Comparison of ENCODE assay signal across 20 mouse cellular contexts in genomic region chr9:57577144-57577849, GRCm38 (mm10). TPM values are rescaled to one million over a fixed set of nuclear protein-coding genes. Genes with fewer than 3 reads are reported as not detected.
A peak's percentile ranks its signal among the peaks of the same experiment; 100 is the strongest.
DNase-seq lines count a peak whose midpoint lies in the region; ATAC-seq and TF ChIP-seq lines count a peak whose summit lies in the region.
"Had no signal": no experiment of that assay in that cellular context is flagged by ENCODE, and none has a peak within 500 bp of the region (broad histone marks: within the 10 kb centered on the region; RNA-seq: fewer than 3 reads in every experiment).

No protein-coding gene starts in this region.

- H3K9ac ChIP-seq in heart, embryonic 12.5 days = no peak overlapping the region
- H3K9ac ChIP-seq in liver, embryonic 14.5 days (replicated peaks) = peak overlapping the region; percentile 36
- H3K9ac ChIP-seq in stomach, postnatal 0 days (ENCODE audit: low read length) = no peak overlapping the region
- H3K9ac ChIP-seq in kidney, embryonic 14.5 days (ENCODE audit: low read depth, low read length) = no peak overlapping the region
- H3K9ac ChIP-seq in midbrain, embryonic 16.5 days (ENCODE audit: low read depth, low read length) = no peak overlapping the region
- H3K9ac ChIP-seq: forebrain, embryonic 15.5 days; heart, embryonic 15.5 days; hindbrain, embryonic 15.5 days; kidney, embryonic 15.5 days had no signal

- no peaks in the 10 kb centered on the region for H3K27me3 ChIP-seq in heart, embryonic 12.5 days (replicated peaks)
- no peaks in the 10 kb centered on the region for H3K27me3 ChIP-seq in erythroblast, embryonic 14.5 days (ENCODE audit: control insufficient read depth)
- H3K27me3 ChIP-seq in liver, embryonic 14.5 days (ENCODE audit: control insufficient read depth, insufficient read depth, low read length) = no peaks in the 10 kb centered on the region
- no peaks in the 10 kb centered on the region for H3K27me3 ChIP-seq in stomach, postnatal 0 days (ENCODE audit: control insufficient read depth, insufficient read depth, low read length)
- H3K27me3 ChIP-seq in kidney, embryonic 14.5 days (ENCODE audit: control insufficient read depth, insufficient read depth, low read length) = no peaks in the 10 kb centered on the region
- H3K27me3 ChIP-seq in midbrain, embryonic 16.5 days (ENCODE audit: control insufficient read depth, insufficient read depth, low read depth, low read length) = no peaks in the 10 kb centered on the region
- H3K27me3 ChIP-seq: forebrain, embryonic 15.5 days; heart, embryonic 15.5 days; hindbrain, embryonic 15.5 days; kidney, embryonic 15.5 days had no signal

- no peak for TF ChIP-seq CTCF in liver, embryonic 14.5 days (IDR thresholded peaks at IDR 0.05; ENCODE audit: low read depth)
- no peak for TF ChIP-seq CTCF in stomach, postnatal 0 days (IDR thresholded peaks at IDR 0.05; ENCODE audit: low read depth)

- peak; percentile 57 for TF ChIP-seq EP300 in liver, embryonic 14.5 days (IDR thresholded peaks at IDR 0.05; ENCODE audit: low read depth)
- no peak for TF ChIP-seq EP300 in stomach, postnatal 0 days (optimal IDR thresholded peaks at IDR 0.05)

- no peak overlapping the region for H3K4me3 ChIP-seq in heart, embryonic 12.5 days
- peak overlapping the region; percentile 17 for H3K4me3 ChIP-seq in erythroblast, embryonic 14.5 days (replicated peaks)
- no peak overlapping the region for H3K4me3 ChIP-seq in liver, embryonic 14.5 days (ENCODE audit: insufficient read depth in 1 of 2, low read depth in 2 of 2, low read length in 2 of 2)
- H3K4me3 ChIP-seq in stomach, postnatal 0 days (ENCODE audit: low read depth, low read length) = no peak overlapping the region
- no peak overlapping the region for H3K4me3 ChIP-seq in kidney, embryonic 14.5 days (ENCODE audit: low read length)
- no peak overlapping the region for H3K4me3 ChIP-seq in midbrain, embryonic 16.5 days (ENCODE audit: low read depth, low read length)
- H3K4me3 ChIP-seq: forebrain, embryonic 15.5 days; heart, embryonic 15.5 days; hindbrain, embryonic 15.5 days; kidney, embryonic 15.5 days had no signal

- peaks cover 62% of the 10 kb centered on the region for H3K36me3 ChIP-seq in heart, embryonic 12.5 days
- peaks cover 54% of the 10 kb centered on the region for H3K36me3 ChIP-seq in erythroblast, embryonic 14.5 days (ENCODE audit: control insufficient read depth)
- H3K36me3 ChIP-seq in liver, embryonic 14.5 days (replicated peaks; ENCODE audit: control insufficient read depth, insufficient read depth, low read depth) = peaks cover 5% of the 10 kb centered on the region
- peaks cover 31% of the 10 kb centered on the region for H3K36me3 ChIP-seq in stomach, postnatal 0 days (ENCODE audit: control insufficient read depth, insufficient read depth, low read length)
- peaks cover 44% of the 10 kb centered on the region for H3K36me3 ChIP-seq in kidney, embryonic 14.5 days (ENCODE audit: control insufficient read depth, insufficient read depth, low read length)
- peaks cover 25% of the 10 kb centered on the region for H3K36me3 ChIP-seq in midbrain, embryonic 16.5 days (ENCODE audit: control insufficient read depth, insufficient read depth, low read length)

- 0 out of 2 replicates have a peak, but pooled peaks have one; percentile 11 for ATAC-seq in heart, embryonic 12.5 days (ENCODE audit: insufficient number of reproducible peaks, low FRiP score)
- ATAC-seq in liver, embryonic 14.5 days (ENCODE audit: insufficient read depth) = peak; percentile 86
- peak; percentile 21; the same call in 1 of the 2 replicates for ATAC-seq in stomach, postnatal 0 days (ENCODE audit: low FRiP score, low TSS enrichment)
- no peak for ATAC-seq in kidney, embryonic 14.5 days (ENCODE audit: low FRiP score, low TSS enrichment)
- no peak for ATAC-seq in midbrain, embryonic 16.5 days
- ATAC-seq: forebrain, embryonic 15.5 days had no signal

- H3K9me3 ChIP-seq in heart, embryonic 12.5 days (replicated peaks) = no peaks in the 10 kb centered on the region
- H3K9me3 ChIP-seq in erythroblast, embryonic 14.5 days (ENCODE audit: control insufficient read depth, low read length) = no peaks in the 10 kb centered on the region
- H3K9me3 ChIP-seq in liver, embryonic 14.5 days (ENCODE audit: control insufficient read depth, low read length) = no peaks in the 10 kb centered on the region
- H3K9me3 ChIP-seq in stomach, postnatal 0 days (ENCODE audit: control insufficient read depth, low read length) = no peaks in the 10 kb centered on the region
- no peaks in the 10 kb centered on the region for H3K9me3 ChIP-seq in kidney, embryonic 14.5 days (ENCODE audit: control insufficient read depth, low read length)
- no peaks in the 10 kb centered on the region for H3K9me3 ChIP-seq in midbrain, embryonic 16.5 days (replicated peaks; ENCODE audit: control insufficient read depth, low read length, poor library complexity, severe bottlenecking)
- H3K9me3 ChIP-seq: forebrain, embryonic 15.5 days; heart, embryonic 15.5 days; hindbrain, embryonic 15.5 days; kidney, embryonic 15.5 days had no signal

- 0 out of 2 replicates have a peak, but pooled peaks cover 5% of the 10 kb centered on the region for H3K4me1 ChIP-seq in heart, embryonic 12.5 days (replicated peaks)
- peaks cover 41% of the 10 kb centered on the region for H3K4me1 ChIP-seq in erythroblast, embryonic 14.5 days (ENCODE audit: control insufficient read depth)
- peaks cover 10 to 15% of the 10 kb centered on the region in 2 experiments for H3K4me1 ChIP-seq in liver, embryonic 14.5 days (replicated peaks; ENCODE audit: control insufficient read depth in 2 of 2, insufficient read depth in 2 of 2, low read length in 1 of 2)
- no peaks in the 10 kb centered on the region for H3K4me1 ChIP-seq in stomach, postnatal 0 days (replicated peaks; ENCODE audit: control insufficient read depth, insufficient read depth)
- H3K4me1 ChIP-seq in kidney, embryonic 14.5 days (ENCODE audit: control insufficient read depth, insufficient read depth, low read length) = no peaks in the 10 kb centered on the region
- no peaks in the 10 kb centered on the region for H3K4me1 ChIP-seq in midbrain, embryonic 16.5 days (ENCODE audit: control insufficient read depth, insufficient read depth, low read length)
- H3K4me1 ChIP-seq: forebrain, embryonic 15.5 days; heart, embryonic 15.5 days; hindbrain, embryonic 15.5 days; kidney, embryonic 15.5 days had no signal

- WGBS in heart, embryonic 12.5 days = 66% methylated on average over 6 of the region's 6 CpGs
- WGBS in liver, embryonic 14.5 days (ENCODE audit: insufficient replicate concordance) = 20% methylated on average over 6 of the region's 6 CpGs
- 80% methylated on average over 6 of the region's 6 CpGs for WGBS in stomach, postnatal 0 days
- WGBS in kidney, embryonic 14.5 days = 79% methylated on average over 6 of the region's 6 CpGs
- WGBS in midbrain, embryonic 16.5 days = 91% methylated on average over 6 of the region's 6 CpGs

- H3K27ac ChIP-seq in heart, embryonic 12.5 days (ENCODE audit: poor library complexity, severe bottlenecking) = no peak overlapping the region
- peak overlapping the region; percentile 45 for H3K27ac ChIP-seq in liver, embryonic 14.5 days
- no peak overlapping the region for H3K27ac ChIP-seq in stomach, postnatal 0 days (replicated peaks)
- H3K27ac ChIP-seq in kidney, embryonic 14.5 days (ENCODE audit: low read depth, low read length) = no peak overlapping the region
- H3K27ac ChIP-seq in midbrain, embryonic 16.5 days (ENCODE audit: low read length) = no peak overlapping the region
- H3K27ac ChIP-seq: forebrain, embryonic 15.5 days; heart, embryonic 15.5 days; hindbrain, embryonic 15.5 days; kidney, embryonic 15.5 days had no signal

- no peak overlapping the region for H3K4me2 ChIP-seq in heart, embryonic 12.5 days
- H3K4me2 ChIP-seq in liver, embryonic 14.5 days (ENCODE audit: low read depth) = peak overlapping the region; percentile 35
- H3K4me2 ChIP-seq in stomach, postnatal 0 days (replicated peaks; ENCODE audit: low read depth) = no peak overlapping the region
- no peak overlapping the region for H3K4me2 ChIP-seq in kidney, embryonic 14.5 days (replicated peaks; ENCODE audit: low read depth, low read length)
- no peak overlapping the region for H3K4me2 ChIP-seq in midbrain, embryonic 16.5 days (ENCODE audit: low read length)
- H3K4me2 ChIP-seq: forebrain, embryonic 15.5 days; heart, embryonic 15.5 days; hindbrain, embryonic 15.5 days; kidney, embryonic 15.5 days; midbrain, embryonic 11.5 days had no signal

- intact Hi-C loops in heart, postnatal 10 days (cut with DNase I) = no loop called here

- no peak for DNase-seq in heart, postnatal 10 days
- peak in 1 of 3 experiments; percentile 49 for DNase-seq in liver, embryonic 14.5 days (ENCODE audit: low read depth in 3 of 3, low spot score in 3 of 3)
- no peak for DNase-seq in stomach, postnatal 0 days (ENCODE audit: low spot score)
- no peak for DNase-seq in heart, adult 18-20 months
- DNase-seq: adrenal gland, adult 8-10 months; B cell, adult 2 months; lung, adult 2 months; thymus, postnatal 36 days had no signal

RNA-seq across cellular contexts. Expression of gene Ulk3, which starts 12.0 kb away (rescaled TPM):
- 18.1 and 19.5 TPM in 2 replicates for polyA plus RNA-seq in heart, embryonic 12.5 days (2016; fragmentation: Nextera tagmentation; extraction: Ambion mirVana)
- 10 to 100 TPM in 1 of 2 experiments, 1 to 10 TPM in 1; 8.3 to 10.1 TPM for total RNA-seq in heart, postnatal 10 days (2021)
- polyA plus RNA-seq in erythroblast, embryonic 14.5 days (2012) = 0.10 and 0.17 TPM in 2 replicates
- 4.5 and 5.1 TPM in 2 replicates for polyA plus RNA-seq in liver, embryonic 14.5 days (2012; rRNA removed)
- polyA plus RNA-seq in liver, embryonic 14.5 days (2014; fragmentation: Nextera tagmentation; extraction: Ambion mirVana) = 2.0 and 2.3 TPM in 2 replicates
- polyA plus RNA-seq in stomach, postnatal 0 days (2015; fragmentation: Nextera tagmentation; extraction: Ambion mirVana) = 8.4 and 8.6 TPM in 2 replicates
- polyA plus RNA-seq in kidney, embryonic 14.5 days (2014; fragmentation: Nextera tagmentation; extraction: Ambion mirVana) = 5.4 and 13.7 TPM in 2 replicates
- 1 to 10 TPM; 8.6 to 9.3 TPM for total RNA-seq in heart, adult 18-20 months (2021)
- polyA plus RNA-seq in midbrain, embryonic 16.5 days (2015; fragmentation: Nextera tagmentation; extraction: Ambion mirVana) = 29.5 and 38.3 TPM in 2 replicates

RNA-seq across cellular contexts. Expression of gene Scamp2, which starts 16.6 kb away (rescaled TPM):
- polyA plus RNA-seq in heart, embryonic 12.5 days (2016; fragmentation: Nextera tagmentation; extraction: Ambion mirVana) = 52.5 and 55.6 TPM in 2 replicates
- 10 to 100 TPM; 34.3 to 35.4 TPM for total RNA-seq in heart, postnatal 10 days (2021)
- 0.38 and 0.76 TPM in 2 replicates for polyA plus RNA-seq in erythroblast, embryonic 14.5 days (2012)
- polyA plus RNA-seq in liver, embryonic 14.5 days (2012; rRNA removed) = 13.9 and 15.6 TPM in 2 replicates
- polyA plus RNA-seq in liver, embryonic 14.5 days (2014; fragmentation: Nextera tagmentation; extraction: Ambion mirVana) = 20.7 and 21.1 TPM in 2 replicates
- 102 and 104 TPM in 2 replicates for polyA plus RNA-seq in stomach, postnatal 0 days (2015; fragmentation: Nextera tagmentation; extraction: Ambion mirVana)
- polyA plus RNA-seq in kidney, embryonic 14.5 days (2014; fragmentation: Nextera tagmentation; extraction: Ambion mirVana) = 69.2 and 71.4 TPM in 2 replicates
- 10 to 100 TPM; 24.2 to 28.5 TPM for total RNA-seq in heart, adult 18-20 months (2021)
- polyA plus RNA-seq in midbrain, embryonic 16.5 days (2015; fragmentation: Nextera tagmentation; extraction: Ambion mirVana) = 44.1 and 44.2 TPM in 2 replicates

RNA-seq across cellular contexts. Expression of gene Mpi, which starts 24.7 kb away (rescaled TPM):
- polyA plus RNA-seq in heart, embryonic 12.5 days (2016; fragmentation: Nextera tagmentation; extraction: Ambion mirVana) = 75.6 and 82.6 TPM in 2 replicates
- 100 to 1,000 TPM; 129 to 131 TPM for total RNA-seq in heart, postnatal 10 days (2021)
- 0.08 and 0.16 TPM in 2 replicates for polyA plus RNA-seq in erythroblast, embryonic 14.5 days (2012)
- 8.1 and 8.5 TPM in 2 replicates for polyA plus RNA-seq in liver, embryonic 14.5 days (2012; rRNA removed)
- polyA plus RNA-seq in liver, embryonic 14.5 days (2014; fragmentation: Nextera tagmentation; extraction: Ambion mirVana) = 6.7 and 7.9 TPM in 2 replicates
- polyA plus RNA-seq in stomach, postnatal 0 days (2015; fragmentation: Nextera tagmentation; extraction: Ambion mirVana) = 24.6 and 26.1 TPM in 2 replicates
- polyA plus RNA-seq in kidney, embryonic 14.5 days (2014; fragmentation: Nextera tagmentation; extraction: Ambion mirVana) = 36.5 and 37.7 TPM in 2 replicates
- 100 to 1,000 TPM; 118 to 140 TPM for total RNA-seq in heart, adult 18-20 months (2021)
- polyA plus RNA-seq in midbrain, embryonic 16.5 days (2015; fragmentation: Nextera tagmentation; extraction: Ambion mirVana) = 75.4 and 77.6 TPM in 2 replicates

RNA-seq across cellular contexts. Expression of gene Cplx3, which starts 28.8 kb away (rescaled TPM):
- polyA plus RNA-seq in heart, embryonic 12.5 days (2016; fragmentation: Nextera tagmentation; extraction: Ambion mirVana) = not detected in 2 replicates
- not detected for total RNA-seq in heart, postnatal 10 days (2021)
- not detected in 2 replicates for polyA plus RNA-seq in erythroblast, embryonic 14.5 days (2012)
- not detected in 2 replicates for polyA plus RNA-seq in liver, embryonic 14.5 days (2012; rRNA removed)
- not detected in 2 replicates for polyA plus RNA-seq in liver, embryonic 14.5 days (2014; fragmentation: Nextera tagmentation; extraction: Ambion mirVana)
- polyA plus RNA-seq in stomach, postnatal 0 days (2015; fragmentation: Nextera tagmentation; extraction: Ambion mirVana) = not detected in 2 replicates
- not detected in 2 replicates for polyA plus RNA-seq in kidney, embryonic 14.5 days (2014; fragmentation: Nextera tagmentation; extraction: Ambion mirVana)
- not detected for total RNA-seq in heart, adult 18-20 months (2021)
- polyA plus RNA-seq in midbrain, embryonic 16.5 days (2015; fragmentation: Nextera tagmentation; extraction: Ambion mirVana) = 0.46 and 1.3 TPM in 2 replicates
- total RNA-seq: adrenal gland, adult 8-10 months; ES-E14; gastrocnemius, adult 8-10 months had no signal
- polyA plus RNA-seq: embryonic facial prominence, embryonic 14.5 days; heart, embryonic 15.5 days; kidney, embryonic 15.5 days; lung, adult 2 months had no signal

RNA-seq across cellular contexts. Expression of gene Fam219b, which starts 40.0 kb away (rescaled TPM):
- 12.8 TPM in 2 replicates for polyA plus RNA-seq in heart, embryonic 12.5 days (2016; fragmentation: Nextera tagmentation; extraction: Ambion mirVana)
- 1 to 10 TPM; 8.0 to 9.1 TPM for total RNA-seq in heart, postnatal 10 days (2021)
- polyA plus RNA-seq in erythroblast, embryonic 14.5 days (2012) = 0.31 and 0.78 TPM in 2 replicates
- 2.0 and 3.1 TPM in 2 replicates for polyA plus RNA-seq in liver, embryonic 14.5 days (2012; rRNA removed)
- polyA plus RNA-seq in liver, embryonic 14.5 days (2014; fragmentation: Nextera tagmentation; extraction: Ambion mirVana) = 4.8 and 5.9 TPM in 2 replicates
- 12.4 and 13.0 TPM in 2 replicates for polyA plus RNA-seq in stomach, postnatal 0 days (2015; fragmentation: Nextera tagmentation; extraction: Ambion mirVana)
- 13.3 and 19.7 TPM in 2 replicates for polyA plus RNA-seq in kidney, embryonic 14.5 days (2014; fragmentation: Nextera tagmentation; extraction: Ambion mirVana)
- total RNA-seq in heart, adult 18-20 months (2021) = 1 to 10 TPM; 8.1 to 9.2 TPM
- polyA plus RNA-seq in midbrain, embryonic 16.5 days (2015; fragmentation: Nextera tagmentation; extraction: Ambion mirVana) = 23.2 and 24.2 TPM in 2 replicates

Comparison
In these comparisons a context has a peak if more than half of its experiments do, and no peak if none do; other contexts are left out.
1. ATAC-seq: peak in heart, embryonic 12.5 days (single experiment), liver, embryonic 14.5 days (single experiment) and stomach, postnatal 0 days (single experiment); none in kidney, embryonic 14.5 days (single experiment) and midbrain, embryonic 16.5 days (single experiment).